Mouse (Mus musculus) limb, embryonic 14.5 days (tissue): ENCODE measurements around the gene Rap1gap. TPM values are rescaled to one million over a fixed set of nuclear protein-coding genes. Genes with fewer than 3 reads are reported as not detected.

Source experiments
- ATAC-seq: fragments of 200-750 bp; cut with Nextera tagmentation; 2 replicates; pipeline ENCODE4 v1.8.0; 2017; ENCODE audit warnings: low read depth, moderate number of reproducible peaks, moderate TSS enrichment; ENCODE audit not compliant: low FRiP score
- DNase-seq: peaks from one replicate; pipeline ENCODE4 v3.0.0-alpha.2; 2015; ENCODE audit warnings: low spot score
- H3K27ac ChIP-seq: fragments of 300-500 bp; sonication (generic); replicated peaks from 2 replicates; pipeline ENCODE4 v1.5.1; 2014; ENCODE audit warnings: low read depth, mild to moderate bottlenecking, low read length, moderate library complexity, mixed read lengths
- H3K27me3 ChIP-seq: fragments of 300-500 bp; sonication (generic); 2 replicates; pipeline ENCODE4 v1.6.1; 2014; ENCODE audit warnings: low read length, mixed read lengths; ENCODE audit not compliant: control insufficient read depth, insufficient read depth
- H3K36me3 ChIP-seq: fragments of 300-500 bp; sonication (generic); 2 replicates; pipeline ENCODE4 v1.6.1; 2014; ENCODE audit warnings: mild to moderate bottlenecking, low read length, moderate library complexity, mixed read lengths; ENCODE audit not compliant: control insufficient read depth, insufficient read depth
- H3K4me1 ChIP-seq: fragments of 300-500 bp; sonication (generic); 2 replicates; pipeline ENCODE4 v1.6.1; 2014; ENCODE audit warnings: antibody characterized with exemption, low read length, mixed read lengths; ENCODE audit not compliant: control insufficient read depth, insufficient read depth
- H3K4me2 ChIP-seq: fragments of 300-500 bp; sonication (generic); replicated peaks from 2 replicates; pipeline ENCODE4 v1.6.1; 2014; ENCODE audit warnings: low read depth, mild to moderate bottlenecking, low read length, moderate library complexity; ENCODE audit not compliant: severe bottlenecking
- H3K4me3 ChIP-seq: fragments of 300-500 bp; sonication (generic); replicated peaks from 2 replicates; pipeline ENCODE4 v1.5.1; 2014; ENCODE audit warnings: low read length
- H3K9ac ChIP-seq: fragments of 300-500 bp; sonication (generic); 2 replicates; pipeline ENCODE4 v1.6.1; 2014; ENCODE audit warnings: mild to moderate bottlenecking, low read depth, low read length, moderate library complexity; ENCODE audit not compliant: severe bottlenecking
- H3K9me3 ChIP-seq: fragments of 300-500 bp; sonication (generic); 2 replicates; pipeline ENCODE4 v1.6.1; 2016; ENCODE audit warnings: low read length; ENCODE audit not compliant: control insufficient read depth
- POLR2A ChIP-seq: fragments of 200-500 bp; IDR thresholded peaks from 2 replicates; pipeline ENCODE4 v1.8.0; 2012; ENCODE audit warnings: inconsistent platforms, mild to moderate bottlenecking, moderate library complexity, borderline replicate concordance; ENCODE audit not compliant: insufficient read depth, insufficient read length; ENCODE audit errors: extremely low read depth
- WGBS: fragments of 180-500 bp; shearing (Covaris S2); extraction: QIAGEN DNeasy Blood & Tissue Kit; methylation state at CpG from one replicate; pipeline ENCODE4 v1.1.7; 2014; 5-methylcytosine and 5-hydroxymethylcytosine counted together
- polyA plus RNA-seq, 2 experiments: library from polyadenylated mRNA; depleted of rRNA in 1 of 2; stranded (reverse) in 1 of 2; unstranded in 1 of 2; fragments of >200 nt; fragmentation: Nextera tagmentation in 1 of 2; extraction: Ambion mirVana in 1 of 2; gene quantifications; 2 replicates each; pipeline versions ENCODE4 v1.2.1 to v1.2.3; 2012 to 2014

Gene Rap1gap
- polyA plus RNA-seq, 2 experiments = 11.9 to 35.2 TPM

DNA sequence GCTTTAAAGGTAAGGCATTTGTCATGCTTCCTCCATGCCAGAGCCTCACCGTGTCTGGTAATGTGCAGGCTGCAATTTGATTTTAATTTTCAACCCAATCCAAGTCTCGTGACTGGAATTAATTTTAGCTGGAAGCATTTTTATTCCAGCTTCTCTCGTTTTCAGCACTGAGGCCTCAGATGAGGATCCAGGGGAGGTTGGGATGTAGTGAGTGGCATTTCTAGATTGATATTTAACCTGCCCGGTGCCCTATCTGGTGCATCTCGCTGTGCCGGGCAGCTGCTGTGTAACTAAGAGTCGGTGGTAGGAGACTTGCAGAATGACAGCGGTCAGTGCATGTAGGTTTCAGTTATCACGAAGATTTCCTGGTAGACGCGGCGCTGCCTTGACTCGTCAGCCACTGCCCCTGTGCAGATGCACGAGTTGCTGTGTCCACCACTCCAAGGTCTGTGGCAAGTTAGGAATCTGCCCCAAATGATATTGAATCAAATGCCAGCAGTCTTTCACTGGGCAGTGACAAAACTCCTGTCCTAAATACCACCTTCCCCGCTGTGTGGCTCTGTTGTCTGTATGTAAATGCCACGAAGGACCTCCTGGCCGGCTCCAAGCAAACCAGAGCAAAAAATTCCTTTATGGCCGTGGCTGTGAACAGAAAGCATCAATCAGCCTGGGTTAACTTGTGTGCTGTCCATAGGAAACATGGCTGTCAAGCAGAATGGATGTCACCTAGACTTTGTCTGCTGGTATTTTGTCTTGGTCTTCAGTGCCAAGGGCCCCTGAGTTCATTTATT is 9.1 kb upstream of the Rap1gap start:
- Histone ChIP-seq H3K36me3 (peaks cover 76% of the 10 kb centered on the region), H3K4me1 (no peaks in the 10 kb centered on the region), H3K4me3 (no peak overlapping the region), H3K9ac (no peak overlapping the region), H3K9me3 (no peaks in the 10 kb centered on the region), H3K4me2 (no peak overlapping the region), H3K27ac (no peak overlapping the region), H3K27me3 (no peaks in the 10 kb centered on the region)
- DNase-seq (no peak), ATAC-seq (no peak)
- no peak for TF ChIP-seq POLR2A
- WGBS = 86% methylated on average over 18 of the region's 18 CpGs

DNA sequence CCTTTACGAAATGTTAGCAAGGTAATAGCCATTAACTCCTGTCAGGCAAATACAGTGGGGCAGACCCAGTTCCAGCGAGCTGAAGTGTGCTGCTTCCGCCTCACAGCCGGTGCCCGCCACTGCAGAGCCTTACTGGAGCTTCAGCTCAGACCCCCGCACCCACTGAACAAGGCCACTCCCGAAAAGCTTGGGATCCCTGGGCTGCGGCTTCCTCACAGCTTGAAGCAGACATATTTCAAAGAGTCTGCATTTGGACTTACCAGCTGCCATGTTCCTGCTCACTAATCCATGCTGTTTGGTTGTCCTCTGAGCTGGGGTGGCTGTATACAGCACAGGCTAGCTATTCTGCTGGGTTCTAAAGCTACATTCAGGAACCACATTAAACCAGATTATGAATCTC is 6.9 kb upstream of the Rap1gap start:
- no peak for DNase-seq
- Histone ChIP-seq H3K4me1 (no peaks in the 10 kb centered on the region), H3K9ac (no peak overlapping the region), H3K4me2 (no peak overlapping the region), H3K36me3 (peaks cover 54% of the 10 kb centered on the region), H3K27me3 (no peaks in the 10 kb centered on the region), H3K9me3 (no peaks in the 10 kb centered on the region), H3K27ac (no peak overlapping the region), H3K4me3 (no peak overlapping the region)
- ATAC-seq = no peak
- 90% methylated on average over 8 of the region's 8 CpGs for WGBS
- TF ChIP-seq POLR2A = no peak

DNA sequence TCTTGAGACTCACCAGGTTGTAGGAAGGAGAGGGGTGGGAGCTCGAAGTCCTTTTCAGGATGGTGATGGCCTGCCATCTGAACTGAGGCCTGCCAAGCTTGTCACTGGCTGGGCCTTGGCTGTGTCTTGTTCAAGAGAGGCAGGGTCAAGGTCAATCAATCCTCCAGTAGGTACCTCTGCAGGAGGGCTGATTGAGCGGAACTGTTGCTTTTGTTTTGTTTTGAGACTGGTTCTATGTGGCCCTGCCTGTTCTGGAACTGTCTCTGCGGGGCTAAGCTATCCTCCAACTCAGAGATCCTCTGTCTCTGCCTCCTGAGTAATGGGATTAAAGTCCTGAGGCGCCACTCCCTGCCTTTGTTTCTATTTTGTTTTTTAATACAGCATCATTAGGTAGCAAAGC is 5.0 kb upstream of the Rap1gap start:
- peaks cover 36% of the 10 kb centered on the region for H3K36me3 ChIP-seq
- TF ChIP-seq POLR2A = no peak
- DNase-seq (no peak), ATAC-seq (no peak)
- 88% methylated on average over 4 of the region's 4 CpGs for WGBS
- H3K9ac ChIP-seq = no peak overlapping the region
- no peak overlapping the region for H3K4me2 ChIP-seq
- no peaks in the 10 kb centered on the region for H3K4me1 ChIP-seq
- no peak overlapping the region for H3K27ac ChIP-seq
- H3K9me3 ChIP-seq = no peaks in the 10 kb centered on the region
- H3K4me3 ChIP-seq = no peak overlapping the region
- H3K27me3 ChIP-seq = peaks cover 7% of the 10 kb centered on the region

DNA sequence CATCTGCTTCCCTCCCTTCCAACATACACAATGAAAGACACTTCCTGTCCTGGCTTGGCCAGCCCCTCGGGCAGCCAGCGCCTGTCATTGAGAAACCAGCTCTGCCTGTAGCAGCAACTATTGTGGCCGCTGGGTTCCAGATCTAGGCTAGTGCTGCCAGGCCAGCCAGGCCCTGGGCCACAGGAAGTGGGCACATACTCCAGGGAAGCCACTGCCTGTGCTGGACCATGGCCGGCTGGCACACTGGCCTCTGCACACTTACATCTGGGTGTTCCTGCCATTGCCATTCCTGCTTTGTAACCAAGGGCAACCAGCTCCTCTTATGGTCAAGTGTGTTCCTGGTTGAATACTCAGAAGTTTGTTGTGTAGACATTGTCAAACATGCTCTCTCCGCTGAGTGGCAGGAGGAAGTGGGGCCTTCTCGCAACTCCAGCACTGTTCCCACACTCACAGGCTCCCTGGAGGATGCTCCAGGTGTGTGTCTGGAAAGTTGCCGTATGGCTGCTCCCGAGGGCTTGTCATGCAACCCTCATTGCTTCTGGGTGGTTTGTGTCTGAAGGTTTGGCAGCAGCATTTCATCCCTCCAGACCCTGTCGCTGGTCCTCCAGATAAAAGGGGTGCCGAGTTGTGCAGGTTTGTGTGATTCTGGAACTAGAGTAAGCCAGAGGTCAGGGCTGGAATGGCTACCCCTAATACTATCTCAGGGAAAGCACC is 4.0 kb upstream of the Rap1gap start:
- WGBS = 58% methylated on average over 10 of the region's 10 CpGs
- no peak overlapping the region for H3K27ac ChIP-seq
- H3K4me1 ChIP-seq = 0 out of 2 replicates have a peak, but pooled peaks cover 3% of the 10 kb centered on the region
- no peak for TF ChIP-seq POLR2A
- DNase-seq = no peak
- no peak overlapping the region for H3K4me2 ChIP-seq
- ATAC-seq = no peak
- peaks cover 27% of the 10 kb centered on the region for H3K36me3 ChIP-seq
- peaks cover 17% of the 10 kb centered on the region for H3K27me3 ChIP-seq
- no peak overlapping the region for H3K9ac ChIP-seq
- no peaks in the 10 kb centered on the region for H3K9me3 ChIP-seq
- no peak overlapping the region for H3K4me3 ChIP-seq

DNA sequence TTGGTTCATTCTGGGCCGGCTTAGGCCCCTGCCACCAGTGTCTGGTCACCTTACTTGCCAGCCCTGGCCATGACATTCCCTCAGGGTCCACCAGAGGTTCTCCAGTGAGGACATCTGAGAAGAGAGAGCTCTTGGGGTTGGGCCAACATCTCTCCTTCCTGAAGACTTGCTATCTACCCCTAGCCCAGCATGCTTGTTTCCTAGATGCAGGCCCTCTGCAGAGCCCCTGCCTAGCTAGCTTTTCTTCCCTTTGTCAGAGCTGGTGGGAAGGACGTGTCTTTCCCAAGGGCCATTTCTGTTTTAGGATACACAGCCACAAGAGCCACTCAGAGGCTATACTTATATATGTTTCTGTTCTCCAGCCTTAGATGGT is 3.5 kb upstream of the Rap1gap start:
- WGBS = 57% methylated on average over 2 of the region's 2 CpGs
- ATAC-seq (no peak), DNase-seq (no peak)
- no peaks in the 10 kb centered on the region for H3K9me3 ChIP-seq
- no peak overlapping the region for H3K4me2 ChIP-seq
- no peak overlapping the region for H3K4me3 ChIP-seq
- TF ChIP-seq POLR2A = no peak
- no peak overlapping the region for H3K27ac ChIP-seq
- no peak overlapping the region for H3K9ac ChIP-seq
- peaks cover 22% of the 10 kb centered on the region for H3K36me3 ChIP-seq
- H3K27me3 ChIP-seq = peaks cover 20% of the 10 kb centered on the region
- 0 out of 2 replicates have a peak, but pooled peaks cover 3% of the 10 kb centered on the region for H3K4me1 ChIP-seq
